Mouse (Mus musculus) limb, embryonic 12.5 days (tissue): ENCODE measurements around the gene Foxe1. TPM values are rescaled to one million over a fixed set of nuclear protein-coding genes. Genes with fewer than 3 reads are reported as not detected.

Experiments used
- ATAC-seq: fragments of 200-750 bp; cut with Nextera tagmentation; 2 replicates; pipeline ENCODE4 v1.8.0; 2017; ENCODE audit warnings: low read depth, moderate TSS enrichment; ENCODE audit not compliant: insufficient number of reproducible peaks, insufficient read depth, low FRiP score, low TSS enrichment
- H3K27ac ChIP-seq: fragments of 300-500 bp; sonication (generic); 2 replicates; pipeline ENCODE4 v1.5.1; 2016; ENCODE audit warnings: mild to moderate bottlenecking, moderate library complexity
- H3K27me3 ChIP-seq: fragments of 300-500 bp; sonication (generic); 2 replicates; pipeline ENCODE4 v1.6.1; 2016; ENCODE audit warnings: mild to moderate bottlenecking, moderate library complexity
- H3K36me3 ChIP-seq: fragments of 300-500 bp; sonication (generic); 2 replicates; pipeline ENCODE4 v1.6.1; 2016; ENCODE audit warnings: mild to moderate bottlenecking, moderate library complexity
- H3K4me1 ChIP-seq: fragments of 300-500 bp; sonication (generic); replicated peaks from 2 replicates; pipeline ENCODE4 v1.6.1; 2016
- H3K4me2 ChIP-seq: fragments of 300-500 bp; sonication (generic); 2 replicates; pipeline ENCODE4 v1.6.1; 2016; ENCODE audit warnings: mild to moderate bottlenecking, moderate library complexity
- H3K4me3 ChIP-seq: fragments of 300-500 bp; sonication (generic); replicated peaks from 2 replicates; pipeline ENCODE4 v1.5.1; 2016; ENCODE audit warnings: mild to moderate bottlenecking
- H3K9ac ChIP-seq: fragments of 300-500 bp; sonication (generic); replicated peaks from 2 replicates; pipeline ENCODE4 v1.6.1; 2016; ENCODE audit warnings: mild to moderate bottlenecking, moderate library complexity
- H3K9me3 ChIP-seq: fragments of 300-500 bp; sonication (generic); 2 replicates; pipeline ENCODE4 v1.6.1; 2016; ENCODE audit warnings: mild to moderate bottlenecking, moderate library complexity
- WGBS: fragments of 180-500 bp; shearing (Covaris S2); methylation state at CpG from one replicate; pipeline ENCODE4 v1.1.7; 2016; 5-methylcytosine and 5-hydroxymethylcytosine counted together
- polyA plus RNA-seq: library from polyadenylated mRNA; unstranded; fragments of >200 nt; fragmentation: Nextera tagmentation; extraction: Ambion mirVana; gene quantifications from 2 replicates; pipeline ENCODE4 v1.2.1, GENCODE M21; 2016

Foxe1 gene
- not detected in 2 replicates for polyA plus RNA-seq

DNA sequence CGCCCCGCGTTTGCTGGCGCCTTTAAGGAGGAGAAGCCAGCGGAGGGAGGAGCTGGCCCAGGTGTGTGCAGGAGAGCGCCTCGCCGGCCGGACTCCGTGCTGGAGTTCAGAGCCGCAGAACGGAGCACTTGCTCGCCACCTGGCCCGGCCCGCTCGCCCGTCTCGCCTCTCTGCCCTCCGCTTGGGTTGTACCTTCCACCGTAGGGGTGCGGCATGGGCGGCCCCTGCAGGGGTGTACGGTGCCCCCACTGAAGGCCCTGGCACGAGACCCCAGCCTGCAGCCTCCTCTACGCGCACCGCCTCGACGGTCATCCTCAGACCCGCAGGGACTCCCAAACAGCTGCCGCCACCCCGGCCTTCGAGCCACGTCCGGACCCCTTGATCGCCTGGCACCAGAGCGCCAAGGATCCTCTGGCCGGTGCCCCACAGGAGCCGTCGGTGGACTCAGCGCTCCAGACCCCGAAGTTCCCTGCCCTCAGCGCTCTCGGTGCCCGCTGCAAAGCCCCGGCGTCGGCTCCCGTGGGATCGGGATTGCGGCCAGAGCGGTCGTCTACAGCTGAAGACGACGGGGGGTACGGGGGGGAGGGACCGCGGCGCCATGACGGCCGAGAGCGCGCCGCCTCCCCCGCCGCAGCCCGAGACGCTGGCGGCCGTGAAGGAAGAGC, at the start of gene Foxe1:
Gene Foxe1, plus strand, starts transcription at position 14 of the 665 bp plus-strand sequence.
- Histone ChIP-seq H3K4me2 (peak within 1 kb of the TSS; percentile 52), H3K36me3 (no peaks in the 10 kb centered on the region), H3K27ac (no peak within 1 kb of the TSS), H3K4me1 (0 out of 2 replicates have a peak, but pooled peaks cover 12% of the 10 kb centered on the region), H3K27me3 (peaks cover 97% of the 10 kb centered on the region), H3K9me3 (no peaks in the 10 kb centered on the region), H3K9ac (no peak within 1 kb of the TSS), H3K4me3 (peak within 1 kb of the TSS; percentile 38)
- no peak for ATAC-seq
- WGBS = 2% methylated on average over 68 of the region's 70 CpGs

GRCm38 (mm10) chr4:46304071-46304470, 39.3 kb upstream of the Foxe1 start:
- ATAC-seq = no peak
- H3K36me3 ChIP-seq = no peaks in the 10 kb centered on the region
- no peaks in the 10 kb centered on the region for H3K9me3 ChIP-seq
- H3K4me2 ChIP-seq = peak overlapping the region; percentile 91
- H3K4me1 ChIP-seq = peaks cover 4% of the 10 kb centered on the region; the same call in 1 of the 2 replicates
- H3K9ac ChIP-seq = no peak overlapping the region
- 0 out of 2 replicates have a peak overlapping the region, but pooled peaks have one; percentile 11 for H3K4me3 ChIP-seq
- H3K27me3 ChIP-seq = peaks cover 70% of the 10 kb centered on the region
- no peak overlapping the region for H3K27ac ChIP-seq
- WGBS = 4% methylated on average over 8 of the region's 8 CpGs

GRCm38 (mm10) chr4:46304757-46305384, 38.5 kb upstream of the Foxe1 start:
- H3K36me3 ChIP-seq = no peaks in the 10 kb centered on the region
- H3K4me3 ChIP-seq = peak overlapping the region; percentile 82
- ATAC-seq = peak; percentile 65
- H3K9me3 ChIP-seq = no peaks in the 10 kb centered on the region
- H3K4me1 ChIP-seq = peaks cover 4% of the 10 kb centered on the region; the same call in 1 of the 2 replicates
- no peak overlapping the region for H3K27ac ChIP-seq
- H3K4me2 ChIP-seq = peak overlapping the region; percentile 91
- peak overlapping the region; percentile 70 for H3K9ac ChIP-seq
- under 1% methylated on average over 75 of the region's 78 CpGs for whole genome bisulfite sequencing
- peaks cover 74% of the 10 kb centered on the region for H3K27me3 ChIP-seq

DNA sequence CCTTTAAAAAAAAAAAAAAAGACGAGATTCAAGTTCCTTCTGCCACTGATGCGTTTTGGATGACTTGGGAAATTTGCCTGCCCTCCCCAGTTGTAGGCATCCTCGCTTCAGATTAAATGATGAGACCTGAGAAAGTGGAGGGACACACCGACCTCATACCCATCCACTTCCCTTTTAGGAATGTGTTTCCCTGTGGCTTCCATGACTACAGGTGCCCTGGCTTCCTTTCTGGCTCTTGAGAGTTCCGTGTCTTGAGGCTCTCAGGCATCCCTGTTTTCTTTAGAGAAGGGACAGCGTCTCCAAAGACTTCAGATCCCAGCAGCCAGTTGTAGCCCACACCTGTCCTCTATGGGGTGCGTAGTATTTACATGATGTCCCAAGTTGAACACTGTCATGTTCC, 38.0 kb upstream of the Foxe1 start:
- 17% methylated on average over 7 of the region's 7 CpGs for WGBS
- peak overlapping the region; percentile 91 for H3K4me2 ChIP-seq
- no peaks in the 10 kb centered on the region for H3K9me3 ChIP-seq
- H3K27me3 ChIP-seq = peaks cover 71% of the 10 kb centered on the region
- H3K36me3 ChIP-seq = no peaks in the 10 kb centered on the region
- peaks cover 4% of the 10 kb centered on the region; the same call in 1 of the 2 replicates for H3K4me1 ChIP-seq
- no peak for ATAC-seq
- H3K9ac ChIP-seq = no peak overlapping the region
- H3K4me3 ChIP-seq = peak overlapping the region; percentile 82
- no peak overlapping the region for H3K27ac ChIP-seq

GRCm38 (mm10) chr4:46307341-46307740, 36.1 kb upstream of the Foxe1 start:
- no peak for ATAC-seq
- no peaks in the 10 kb centered on the region for H3K9me3 ChIP-seq
- no peak overlapping the region for H3K4me2 ChIP-seq
- H3K36me3 ChIP-seq = no peaks in the 10 kb centered on the region
- H3K9ac ChIP-seq = no peak overlapping the region
- H3K4me1 ChIP-seq = peaks cover 4% of the 10 kb centered on the region; the same call in 1 of the 2 replicates
- WGBS = 61% methylated on average over 9 of the region's 9 CpGs
- H3K27me3 ChIP-seq = peaks cover 67% of the 10 kb centered on the region
- no peak overlapping the region for H3K27ac ChIP-seq
- no peak overlapping the region for H3K4me3 ChIP-seq

- Histone ChIP-seq H3K4me3 (no peak overlapping the region), H3K4me1 (peaks cover 4% of the 10 kb centered on the region; the same call in 1 of the 2 replicates), H3K4me2 (no peak overlapping the region), H3K27ac (no peak overlapping the region), H3K27me3 (peaks cover 64% of the 10 kb centered on the region), H3K9me3 (no peaks in the 10 kb centered on the region), H3K36me3 (no peaks in the 10 kb centered on the region), H3K9ac (no peak overlapping the region)
- ATAC-seq = no peak
- 74% methylated on average over 7 of the region's 7 CpGs for WGBS
Observed at GRCm38 (mm10) chr4:46307869-46308268, 35.5 kb upstream of the Foxe1 start.

DNA sequence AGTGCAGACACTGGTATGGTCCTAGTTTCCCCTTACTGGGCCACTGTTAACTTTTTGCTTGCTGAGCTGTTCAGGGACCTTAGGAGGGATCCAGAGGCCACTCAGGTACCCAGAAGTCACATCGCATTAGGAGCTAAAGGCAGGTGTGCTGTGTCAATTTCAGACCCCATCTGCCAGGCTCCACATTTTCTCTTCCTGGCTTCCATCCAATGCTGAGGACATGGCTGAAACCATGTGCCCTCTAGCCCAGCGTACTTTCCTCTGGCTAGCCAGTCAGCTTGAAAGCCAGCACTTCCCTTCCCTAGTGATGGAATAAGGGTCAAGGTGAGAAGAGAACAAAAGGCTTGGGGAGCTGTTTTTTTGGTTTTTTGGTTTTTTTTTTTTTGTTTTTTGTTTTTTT, 31.8 kb upstream of the Foxe1 start:
- Histone ChIP-seq H3K4me1 (no peaks in the 10 kb centered on the region), H3K9ac (no peak overlapping the region), H3K4me2 (no peak overlapping the region), H3K4me3 (no peak overlapping the region), H3K27ac (no peak overlapping the region), H3K9me3 (no peaks in the 10 kb centered on the region), H3K36me3 (no peaks in the 10 kb centered on the region), H3K27me3 (peaks cover 35% of the 10 kb centered on the region)
- WGBS = 80% methylated on average over 2 of the region's 2 CpGs
- no peak for ATAC-seq

DNA sequence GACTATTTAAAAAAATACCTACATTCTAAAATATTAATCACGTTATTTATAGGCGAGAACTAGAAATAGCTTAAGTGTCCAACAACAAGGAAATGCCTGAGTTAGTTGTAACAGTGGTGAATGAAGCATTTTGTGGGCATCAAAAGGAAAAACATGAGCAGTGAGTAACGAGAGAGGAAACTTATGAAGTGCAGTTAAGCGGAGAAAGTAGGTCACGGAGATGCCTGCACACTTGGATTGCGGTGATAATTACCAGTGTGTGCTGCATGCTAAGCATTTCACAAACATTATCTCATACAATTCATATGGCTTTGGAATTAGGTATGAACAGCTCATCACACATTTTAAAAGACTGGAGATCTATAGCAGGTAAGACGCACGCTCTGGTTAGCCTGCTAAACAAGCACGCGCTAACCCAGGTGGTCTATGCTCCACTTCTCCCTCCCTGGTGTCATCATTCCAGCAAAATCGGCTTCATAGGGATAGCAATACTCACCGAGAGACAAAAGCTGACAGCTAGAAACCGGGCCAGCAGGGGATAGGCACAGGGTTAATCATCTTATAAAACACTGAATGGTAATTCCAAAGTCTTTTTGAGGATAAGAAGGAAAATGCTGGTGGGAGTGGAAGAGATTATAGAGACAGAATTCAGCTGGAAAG, 21.5 kb upstream of the Foxe1 start:
- peaks cover 31% of the 10 kb centered on the region for H3K27me3 ChIP-seq
- H3K27ac ChIP-seq = no peak overlapping the region
- H3K9ac ChIP-seq = no peak overlapping the region
- ATAC-seq = no peak
- 85% methylated on average over 13 of the region's 13 CpGs for WGBS
- no peaks in the 10 kb centered on the region for H3K36me3 ChIP-seq
- no peaks in the 10 kb centered on the region for H3K9me3 ChIP-seq
- no peak overlapping the region for H3K4me3 ChIP-seq
- H3K4me1 ChIP-seq = no peaks in the 10 kb centered on the region
- H3K4me2 ChIP-seq = no peak overlapping the region

- H3K9ac ChIP-seq = no peak overlapping the region
- H3K36me3 ChIP-seq = no peaks in the 10 kb centered on the region
- no peaks in the 10 kb centered on the region for H3K4me1 ChIP-seq
- no peak overlapping the region for H3K4me2 ChIP-seq
- peaks cover 31% of the 10 kb centered on the region for H3K27me3 ChIP-seq
- 53% methylated on average over 4 of the region's 4 CpGs for WGBS
- no peak overlapping the region for H3K27ac ChIP-seq
- H3K9me3 ChIP-seq = no peaks in the 10 kb centered on the region
- ATAC-seq = no peak
- no peak overlapping the region for H3K4me3 ChIP-seq
Observed at GRCm38 (mm10) chr4:46322715-46323114, 20.7 kb upstream of the Foxe1 start.

DNA sequence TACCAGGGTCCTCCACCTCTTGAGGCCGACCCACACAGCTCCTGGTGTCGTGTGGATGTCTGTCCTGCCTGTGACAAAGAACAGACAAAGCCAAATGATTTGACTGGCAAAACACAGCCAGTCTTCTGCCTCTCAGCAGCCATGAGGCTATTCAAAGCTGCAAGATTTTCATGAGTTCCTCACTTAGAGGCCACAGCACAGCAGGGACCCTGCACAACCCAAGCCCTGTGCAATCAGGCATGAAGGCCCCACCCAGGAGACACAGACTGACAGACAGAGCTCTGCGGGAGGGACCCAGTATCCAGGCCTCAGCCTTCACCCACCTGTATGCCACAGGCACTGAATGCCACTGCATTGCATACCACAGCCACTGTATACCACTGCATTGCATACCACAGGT, 14.5 kb upstream of the Foxe1 start:
- no peak overlapping the region for H3K27ac ChIP-seq
- no peaks in the 10 kb centered on the region for H3K36me3 ChIP-seq
- H3K27me3 ChIP-seq = peaks cover 35% of the 10 kb centered on the region; the same call in 1 of the 2 replicates
- no peak overlapping the region for H3K9ac ChIP-seq
- no peaks in the 10 kb centered on the region for H3K9me3 ChIP-seq
- no peak overlapping the region for H3K4me3 ChIP-seq
- no peaks in the 10 kb centered on the region for H3K4me1 ChIP-seq
- no peak overlapping the region for H3K4me2 ChIP-seq
- no peak for ATAC-seq
- WGBS = 64% methylated on average over 3 of the region's 3 CpGs

DNA sequence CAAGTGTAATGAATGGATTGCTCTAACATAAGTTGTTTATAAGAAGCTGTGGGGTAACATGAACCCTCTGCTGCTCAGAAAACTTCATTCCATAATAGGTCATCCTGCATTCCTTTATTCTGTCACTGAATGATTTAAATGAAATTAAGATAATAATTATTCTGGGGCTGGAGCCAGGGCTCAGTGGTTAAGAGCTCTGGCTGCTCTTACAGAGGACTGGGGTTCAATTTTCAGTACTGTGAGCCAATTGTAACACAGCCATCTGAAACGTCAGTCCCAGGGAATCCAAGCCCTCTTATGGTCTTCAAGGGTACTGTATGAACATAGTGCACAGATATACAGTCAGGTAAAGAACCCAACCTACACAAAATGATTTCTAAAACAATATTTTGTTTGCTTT, 7.6 kb upstream of the Foxe1 start:
- Histone ChIP-seq H3K9me3 (no peaks in the 10 kb centered on the region), H3K4me2 (no peak overlapping the region), H3K9ac (no peak overlapping the region), H3K4me3 (no peak overlapping the region), H3K36me3 (no peaks in the 10 kb centered on the region), H3K27ac (no peak overlapping the region), H3K27me3 (peaks cover 71% of the 10 kb centered on the region), H3K4me1 (no peaks in the 10 kb centered on the region)
- 17% methylated on average over 1 of the region's 1 CpGs for WGBS
- ATAC-seq = no peak
